Mouse (Mus musculus) MEL (cell line): ENCODE results near the gene Srprb. TPM values are rescaled to one million over a fixed set of nuclear protein-coding genes. Genes with fewer than 3 reads are reported as not detected.

Source experiments
- DNase-seq: peaks from one replicate; pipeline ENCODE4 v3.0.0; 2011; ENCODE audit warnings: low read depth, low spot score
- H3K27ac ChIP-seq: 2 replicates; pipeline ENCODE4 v1.5.1; 2012; ENCODE audit warnings: low read depth, mild to moderate bottlenecking, control low read depth, low read length, moderate library complexity; ENCODE audit not compliant: control insufficient read depth
- H3K27me3 ChIP-seq, 2 experiments: fragments of 150-350 bp in 1 of 2; sonication (generic) in 1 of 2; 2 replicates each; pipeline ENCODE4 v1.6.1; 2012; ENCODE audit warnings: low read length in 2 of 2, mild to moderate bottlenecking in 2 of 2, improper control_type of control experiment in 1 of 2, moderate library complexity in 1 of 2; ENCODE audit not compliant: insufficient read depth in 2 of 2, control insufficient read depth in 1 of 2
- H3K36me3 ChIP-seq, 2 experiments: 2 replicates each; pipeline ENCODE4 v1.6.1; 2012 to 2014; ENCODE audit warnings: low read length in 2 of 2, improper control_type of control experiment in 1 of 2, inconsistent platforms in 1 of 2, mild to moderate bottlenecking in 1 of 2; ENCODE audit not compliant: insufficient read depth in 2 of 2, control insufficient read depth in 1 of 2
- H3K4me1 ChIP-seq, 2 experiments: fragments of 150-350 bp in 1 of 2; sonication (generic) in 1 of 2; 2 replicates each; pipeline ENCODE4 v1.6.1; 2012; ENCODE audit warnings: low read length in 2 of 2, improper control_type of control experiment in 1 of 2, mild to moderate bottlenecking in 1 of 2; ENCODE audit not compliant: insufficient read depth in 2 of 2, control insufficient read depth in 1 of 2
- H3K4me3 ChIP-seq, 2 experiments: fragments of 150-350 bp in 1 of 2; sonication (generic) in 1 of 2; 2 replicates each; pipeline ENCODE4 v1.5.1; 2012; ENCODE audit warnings: low read depth in 2 of 2, low read length in 2 of 2, mild to moderate bottlenecking in 2 of 2, moderate library complexity in 2 of 2, control low read depth in 1 of 2, improper control_type of control experiment in 1 of 2; ENCODE audit not compliant: control insufficient read depth in 1 of 2, insufficient read depth in 1 of 2
- H3K79me2 ChIP-seq: 2 replicates; pipeline ENCODE4 v1.6.1; 2012; ENCODE audit warnings: mild to moderate bottlenecking, low read length, moderate library complexity; ENCODE audit not compliant: control insufficient read depth, poor library complexity, insufficient read depth
- H3K9ac ChIP-seq: 2 replicates; pipeline ENCODE4 v1.6.1; 2012; ENCODE audit warnings: low read depth, mild to moderate bottlenecking, control low read depth, low read length, moderate library complexity; ENCODE audit not compliant: control insufficient read depth, poor library complexity, severe bottlenecking
- H3K9me3 ChIP-seq: fragments of 150-350 bp; sonication (generic); replicated peaks from 2 replicates; pipeline ENCODE4 v1.6.1; 2012; ENCODE audit warnings: mild to moderate bottlenecking, low read length, improper control_type of control experiment, moderate library complexity; ENCODE audit not compliant: insufficient read depth
- BHLHE40 ChIP-seq: IDR thresholded peaks from 2 replicates; pipeline ENCODE4 v1.6.1; 2012; ENCODE audit warnings: low read depth, mild to moderate bottlenecking, inconsistent platforms, low read length, improper control_type of control experiment, borderline replicate concordance
- CHD1 ChIP-seq: IDR thresholded peaks from 2 replicates; pipeline ENCODE4 v1.6.1; 2012; ENCODE audit warnings: low read depth, mild to moderate bottlenecking, inconsistent platforms, low read length, improper control_type of control experiment
- CHD2 ChIP-seq: IDR thresholded peaks from 2 replicates; pipeline ENCODE4 v1.6.1; 2011; ENCODE audit warnings: low read length, improper control_type of control experiment
- CTCF ChIP-seq, 3 experiments: IDR thresholded peaks in 2 of 3; conservative IDR thresholded peaks in 1 of 3; 2 replicates each; pipeline ENCODE4 v1.5.1; 2011 to 2012; ENCODE audit warnings: low read length in 3 of 3, low read depth in 2 of 3, mild to moderate bottlenecking in 2 of 3, improper control_type of control experiment in 1 of 3, inconsistent platforms in 1 of 3, mixed read lengths in 1 of 3, moderate library complexity in 1 of 3; ENCODE audit not compliant: control insufficient read depth in 1 of 3, insufficient read depth in 1 of 3, poor library complexity in 1 of 3, severe bottlenecking in 1 of 3
- ELF1 ChIP-seq: IDR thresholded peaks from 2 replicates; pipeline ENCODE4 v1.6.1; 2014; ENCODE audit warnings: low read depth, mild to moderate bottlenecking, inconsistent platforms, low read length, improper control_type of control experiment, moderate library complexity
- GABPA ChIP-seq: IDR thresholded peaks from 2 replicates; pipeline ENCODE4 v1.6.1; 2012; ENCODE audit warnings: low read depth, mild to moderate bottlenecking, inconsistent platforms, low read length, improper control_type of control experiment, moderate library complexity
- GATA1 ChIP-seq: IDR thresholded peaks from 2 replicates; pipeline ENCODE4 v1.6.1; 2011; ENCODE audit warnings: low read depth, low read length, improper control_type of control experiment
- HCFC1 ChIP-seq: IDR thresholded peaks from 2 replicates; pipeline ENCODE4 v1.6.1; 2012; ENCODE audit warnings: low read depth, mild to moderate bottlenecking, inconsistent platforms, low read length, improper control_type of control experiment, moderate library complexity
- JUND ChIP-seq: IDR thresholded peaks from 2 replicates; pipeline ENCODE4 v1.6.1; 2011; ENCODE audit warnings: low read depth, mild to moderate bottlenecking, improper control_type of control experiment, low read length
- KAT2A ChIP-seq: conservative IDR thresholded peaks from 2 replicates; pipeline ENCODE4 v1.6.1; 2012; ENCODE audit warnings: low read depth, low read length, improper control_type of control experiment, inconsistent platforms
- MXI1 ChIP-seq: IDR thresholded peaks from 2 replicates; pipeline ENCODE4 v1.6.1; 2011; ENCODE audit warnings: mild to moderate bottlenecking, low read depth, low read length, improper control_type of control experiment
- MYB ChIP-seq: IDR thresholded peaks from 2 replicates; pipeline ENCODE4 v1.6.1; 2011; ENCODE audit warnings: mild to moderate bottlenecking, low read depth, low read length, improper control_type of control experiment
- NRF1 ChIP-seq: IDR thresholded peaks from 2 replicates; pipeline ENCODE4 v1.6.1; 2014; ENCODE audit warnings: low read depth, mild to moderate bottlenecking, inconsistent platforms, low read length, improper control_type of control experiment, moderate library complexity; ENCODE audit not compliant: poor library complexity, insufficient read depth, severe bottlenecking
- POLR2A ChIP-seq, 2 experiments: IDR thresholded peaks; 2 replicates each; pipeline ENCODE4 v1.6.1; 2011 to 2012; ENCODE audit warnings: low read length in 2 of 2, mild to moderate bottlenecking in 2 of 2, control low read depth in 1 of 2, improper control_type of control experiment in 1 of 2, low read depth in 1 of 2, moderate library complexity in 1 of 2; ENCODE audit not compliant: control insufficient read depth in 1 of 2, insufficient read depth in 1 of 2, poor library complexity in 1 of 2
- POLR2AphosphoS5 ChIP-seq: IDR thresholded peaks from 2 replicates; pipeline ENCODE4 v1.6.1; 2012; ENCODE audit warnings: low read depth, borderline replicate concordance, mild to moderate bottlenecking, inconsistent platforms, low read length, moderate library complexity, mixed read lengths
- RCOR1 ChIP-seq: IDR thresholded peaks from 2 replicates; pipeline ENCODE4 v1.6.1; 2012; ENCODE audit warnings: low read depth, mild to moderate bottlenecking, inconsistent platforms, low read length, improper control_type of control experiment
- SIN3A ChIP-seq: IDR thresholded peaks from 2 replicates; pipeline ENCODE4 v1.6.1; 2012; ENCODE audit warnings: low read length, improper control_type of control experiment, inconsistent platforms
- TAL1 ChIP-seq: IDR thresholded peaks from 2 replicates; pipeline ENCODE4 v1.6.1; 2012; ENCODE audit warnings: mild to moderate bottlenecking, inconsistent platforms, low read length, moderate library complexity, mixed read lengths
- TCF12 ChIP-seq: IDR thresholded peaks from 2 replicates; pipeline ENCODE4 v1.6.1; 2014; ENCODE audit warnings: low read depth, mild to moderate bottlenecking, inconsistent platforms, low read length, improper control_type of control experiment, moderate library complexity
- UBTF ChIP-seq: IDR thresholded peaks from 2 replicates; pipeline ENCODE4 v1.6.1; 2012; ENCODE audit warnings: low read depth, mild to moderate bottlenecking, inconsistent platforms, low read length, improper control_type of control experiment, moderate library complexity, borderline replicate concordance; ENCODE audit not compliant: insufficient read depth
- USF1 ChIP-seq: IDR thresholded peaks from 2 replicates; pipeline ENCODE4 v1.6.1; 2014; ENCODE audit warnings: low read depth, mild to moderate bottlenecking, inconsistent platforms, low read length, improper control_type of control experiment, moderate library complexity
- ZKSCAN1 ChIP-seq: IDR thresholded peaks from 2 replicates; pipeline ENCODE4 v1.6.1; 2012; ENCODE audit warnings: low read depth, mild to moderate bottlenecking, inconsistent platforms, low read length, improper control_type of control experiment, moderate library complexity
- ZMIZ1 ChIP-seq: IDR thresholded peaks from 2 replicates; pipeline ENCODE4 v1.6.1; 2012; ENCODE audit warnings: low read depth, mild to moderate bottlenecking, inconsistent platforms, low read length, improper control_type of control experiment, moderate library complexity
- polyA plus RNA-seq, 2 experiments: library from polyadenylated mRNA; stranded (reverse) in 1 of 2; unstranded in 1 of 2; fragments of >175 nt in 1 of 2; fragments of >200 nt in 1 of 2; gene quantifications; 2 replicates each; pipeline versions ENCODE4 v1.2.1 to v1.2.4; 2012; ENCODE audit warnings: low replicate concordance in 2 of 2, low read depth in 1 of 2; ENCODE audit not compliant: insufficient read length in 2 of 2, insufficient read depth in 1 of 2, missing spikeins in 1 of 2
- total RNA-seq: library from RNA; depleted of rRNA; stranded (reverse); fragments of 300-350 nt; gene quantifications from 2 replicates; pipeline ENCODE4 v1.2.3, GENCODE M21; 2012

Gene Srprb
- total and polyA plus RNA-seq, 3 experiments = 71.5 to 85.0 TPM; not detected in 1

DNA sequence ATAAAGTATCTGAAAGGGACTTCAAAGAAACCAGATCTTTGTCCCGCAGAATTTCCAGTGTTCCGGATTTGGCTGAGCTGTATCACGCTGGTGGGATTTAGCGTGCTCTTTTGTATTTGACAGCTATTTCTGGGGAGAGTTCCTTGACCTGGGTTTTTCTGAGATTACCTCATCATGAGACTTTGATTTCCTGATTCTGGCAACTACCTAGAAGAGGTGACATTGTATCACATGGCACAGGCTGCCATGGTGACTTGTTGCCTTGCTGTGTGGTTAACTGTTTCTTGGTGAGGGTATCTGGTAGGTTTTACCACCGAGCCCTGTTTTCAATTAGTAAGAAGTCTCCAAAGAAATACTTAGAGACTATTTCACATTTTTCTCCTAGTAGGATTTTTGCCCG, 37.5 kb upstream of the Srprb start:
- Histone ChIP-seq H3K4me1 (no peaks in the 10 kb centered on the region), H3K9ac (no peak overlapping the region), H3K27me3 (no peaks in the 10 kb centered on the region; a peak in 1 of 4 replicates), H3K27ac (no peak overlapping the region), H3K79me2 (no peaks in the 10 kb centered on the region), H3K9me3 (no peaks in the 10 kb centered on the region), H3K36me3 (no peaks in the 10 kb centered on the region), H3K4me3 (no peak overlapping the region)
- no peak for TF ChIP-seq JUND
- TF ChIP-seq USF1 = no peak
- no peak for TF ChIP-seq ELF1
- no peak for TF ChIP-seq HCFC1
- no peak for TF ChIP-seq TCF12
- TF ChIP-seq MXI1 = no peak
- TF ChIP-seq CHD1 = no peak
- no peak for TF ChIP-seq CHD2
- no peak for TF ChIP-seq SIN3A
- TF ChIP-seq ZMIZ1 = no peak
- no peak for DNase-seq

DNA sequence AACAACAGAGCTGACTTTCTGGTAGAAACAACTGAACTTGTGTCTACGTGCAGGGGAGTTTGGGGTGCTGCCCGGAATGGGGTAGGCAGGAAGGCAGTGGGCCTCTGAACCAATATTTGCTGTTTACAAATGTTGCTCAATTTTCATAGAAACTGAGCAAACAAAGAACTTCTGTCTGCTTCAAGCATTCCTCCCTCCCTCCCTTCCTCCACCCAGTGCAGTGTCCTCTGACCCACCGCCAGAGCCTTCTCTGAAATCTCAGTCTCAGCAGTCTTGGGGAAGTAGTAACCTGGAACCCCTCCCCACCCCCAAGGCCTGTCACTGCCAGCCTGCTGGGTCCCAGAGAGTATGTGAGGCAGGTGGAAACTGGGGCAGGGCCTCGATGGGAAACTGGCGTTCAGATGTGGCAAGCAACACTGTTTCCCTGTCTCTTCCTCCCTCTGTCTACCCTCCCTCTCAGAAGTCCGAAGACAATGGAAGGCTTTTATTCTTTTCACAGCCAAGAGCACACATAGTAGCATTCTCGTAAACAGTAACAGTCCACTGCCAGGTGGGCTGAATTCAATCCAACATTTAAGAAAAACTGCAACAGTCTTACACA, 32.7 kb upstream of the Srprb start:
- Histone ChIP-seq H3K4me3 (no peak overlapping the region), H3K36me3 (no peaks in the 10 kb centered on the region), H3K9ac (no peak overlapping the region), H3K4me1 (0 out of 4 replicates have a peak, but pooled peaks cover 0 to 3% of the 10 kb centered on the region in 2 experiments), H3K27me3 (no peaks in the 10 kb centered on the region), H3K9me3 (no peaks in the 10 kb centered on the region), H3K27ac (no peak overlapping the region), H3K79me2 (no peaks in the 10 kb centered on the region)
- DNase-seq = no peak
- no peak for TF ChIP-seq POLR2A (IDR thresholded peaks at IDR 0.05; ENCODE audit: control insufficient read depth in 1 of 2, insufficient read depth in 1 of 2, low read depth in 1 of 2, low read length in 2 of 2, poor library complexity in 1 of 2)
- TF ChIP-seq HCFC1 = no peak
- TF ChIP-seq UBTF = no peak
- no peak for TF ChIP-seq CHD1
- no peak for TF ChIP-seq MYB
- no peak for TF ChIP-seq KAT2A
- TF ChIP-seq BHLHE40 = no peak
- no peak for TF ChIP-seq TAL1
- no peak for TF ChIP-seq RCOR1
- TF ChIP-seq GABPA = no peak
- TF ChIP-seq CHD2 = no peak
- no peak for TF ChIP-seq NRF1
- TF ChIP-seq POLR2AphosphoS5 = no peak
- TF ChIP-seq CTCF (IDR thresholded peaks at IDR 0.05 in 2 of 3, conservative IDR thresholded peaks at IDR 0.05 in 1 of 3; ENCODE audit: control insufficient read depth in 1 of 3, insufficient read depth in 1 of 3, low read depth in 2 of 3, low read length in 3 of 3, poor library complexity in 1 of 3, severe bottlenecking in 1 of 3) = no peak
- TF ChIP-seq TCF12 = no peak
- TF ChIP-seq ZKSCAN1 = no peak
- no peak for TF ChIP-seq MXI1
- TF ChIP-seq GATA1 = no peak
